Mouse (Mus musculus) MN1 (cell line): ENCODE data around the gene Tfrc.

Experiments
- DNase-seq: peaks from one replicate; pipeline ENCODE4 v3.0.0-alpha.2; 2016; ENCODE audit warnings: low spot score

The Tfrc gene

DNA sequence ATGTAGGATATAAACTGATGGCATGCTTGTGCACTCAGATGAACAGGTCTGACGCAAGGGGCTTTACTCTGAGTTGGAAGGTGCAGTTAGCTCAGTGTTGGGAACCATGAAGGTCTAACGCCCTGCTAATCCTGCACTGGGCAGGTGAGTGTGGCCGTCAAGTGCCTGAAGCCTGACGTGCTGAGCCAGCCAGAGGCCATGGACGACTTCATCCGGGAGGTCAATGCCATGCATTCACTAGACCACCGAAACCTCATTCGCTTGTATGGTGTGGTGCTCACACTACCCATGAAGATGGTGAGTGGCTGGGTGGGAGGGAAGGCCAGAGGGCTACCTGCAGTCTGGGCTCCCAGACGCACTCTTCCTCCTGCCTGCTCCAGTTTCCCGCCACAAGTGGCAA lies 60.5 kb downstream of the Tfrc start:
- DNase-seq, result no peak

GRCm38 (mm10) chr16:32670354-32671124 lies 61.8 kb downstream of the Tfrc start:
- no peak for DNase-seq

GRCm38 (mm10) chr16:32671206-32671887 lies 62.6 kb downstream of the Tfrc start:
- no peak for DNase-seq

GRCm38 (mm10) chr16:32672250-32672649 lies 63.5 kb downstream of the Tfrc start:
- DNase-seq, result no peak

DNA sequence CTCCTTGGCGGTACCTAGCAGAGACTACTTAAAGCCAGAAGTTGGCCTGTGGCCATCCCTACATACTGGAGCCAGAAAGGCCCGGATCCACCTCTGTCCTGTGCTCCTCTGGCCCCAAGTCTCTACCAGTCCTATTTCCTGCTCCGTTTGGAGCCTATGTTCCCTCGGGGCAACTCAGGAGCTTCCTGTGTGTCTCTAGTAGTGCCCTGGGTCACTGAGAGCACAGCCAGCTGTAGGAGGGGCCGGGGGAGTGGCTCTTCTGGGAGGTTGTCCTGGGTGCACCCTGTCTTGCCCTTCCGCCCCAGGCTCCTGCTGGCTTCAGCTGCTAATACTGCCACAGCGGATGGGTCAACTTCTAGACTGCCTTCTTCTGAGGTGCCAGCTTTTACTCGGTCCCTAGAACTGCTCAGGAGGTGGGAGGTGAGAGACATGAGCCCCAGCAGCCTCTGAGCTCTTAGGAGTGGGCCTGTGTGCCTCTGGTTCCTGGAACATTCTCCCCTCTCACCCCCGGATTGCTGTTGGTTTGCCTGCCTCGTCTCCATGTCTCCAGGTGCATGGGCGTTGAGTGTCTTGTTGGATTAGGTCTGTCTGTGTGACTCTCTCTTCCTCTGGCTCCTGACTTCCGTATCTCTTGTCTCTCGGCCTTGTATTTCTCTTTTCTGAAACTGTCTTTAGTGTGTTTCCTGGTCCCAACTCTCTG lies 64.3 kb downstream of the Tfrc start:
- no peak for DNase-seq

GRCm38 (mm10) chr16:32674121-32674740 lies 65.5 kb downstream of the Tfrc start:
- no peak for DNase-seq

DNA sequence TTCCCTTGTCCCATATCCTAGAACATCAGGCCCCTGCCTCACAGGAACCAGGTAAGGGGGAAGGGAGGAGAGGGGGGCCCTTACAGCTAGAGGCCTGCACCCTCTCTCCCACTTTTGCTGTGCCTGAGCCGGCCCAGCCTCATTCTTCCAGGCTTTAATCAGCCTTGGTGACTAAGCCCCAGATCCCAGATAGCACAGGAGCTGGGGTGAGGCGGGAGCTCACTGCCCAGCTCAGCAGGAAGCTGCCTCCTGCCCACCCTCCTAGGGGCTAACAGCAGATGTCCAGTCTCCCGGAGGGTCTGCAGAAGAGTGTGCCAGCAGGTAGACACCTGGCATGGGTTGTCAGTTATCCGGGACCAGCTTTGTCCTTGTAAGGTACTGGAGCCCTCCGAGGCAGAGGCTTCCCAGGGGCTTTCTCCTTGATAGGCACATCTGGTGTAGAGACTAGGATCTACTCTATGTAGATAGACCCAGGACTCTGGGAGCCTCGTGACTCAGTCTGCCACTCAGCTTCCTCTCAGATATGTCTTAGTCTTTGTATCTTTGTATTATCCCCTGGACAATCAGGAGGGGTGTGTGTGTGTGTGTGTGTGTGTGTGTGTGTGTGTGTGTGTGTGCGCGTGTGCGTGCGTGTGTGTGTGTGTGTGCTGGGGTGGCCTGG lies 68.5 kb downstream of the Tfrc start:
- DNase-seq, result peak; percentile 66

GRCm38 (mm10) chr16:32677903-32678302 lies 69.2 kb downstream of the Tfrc start:
- DNase-seq, result no peak

DNA sequence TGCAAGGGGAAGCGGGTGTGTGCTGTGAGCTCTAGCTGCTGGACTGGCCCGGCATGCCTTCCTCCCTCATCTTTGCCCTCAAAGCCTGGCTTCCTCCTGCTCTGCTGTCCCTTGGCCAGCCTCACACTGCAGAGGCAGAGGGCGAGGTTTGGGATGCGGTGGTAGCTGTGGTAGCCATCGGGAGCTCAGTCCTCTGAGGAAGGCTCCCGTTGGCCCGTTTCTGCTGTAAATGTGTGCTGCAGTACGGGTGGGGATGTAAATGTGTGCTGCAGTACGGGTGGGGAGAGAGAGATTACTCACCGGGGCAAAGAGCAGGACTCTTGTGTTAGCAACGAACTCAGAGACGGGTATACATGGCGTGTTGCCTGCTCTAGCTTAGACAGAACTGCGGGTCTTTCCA lies 70.1 kb downstream of the Tfrc start:
- DNase-seq, result no peak

DNA sequence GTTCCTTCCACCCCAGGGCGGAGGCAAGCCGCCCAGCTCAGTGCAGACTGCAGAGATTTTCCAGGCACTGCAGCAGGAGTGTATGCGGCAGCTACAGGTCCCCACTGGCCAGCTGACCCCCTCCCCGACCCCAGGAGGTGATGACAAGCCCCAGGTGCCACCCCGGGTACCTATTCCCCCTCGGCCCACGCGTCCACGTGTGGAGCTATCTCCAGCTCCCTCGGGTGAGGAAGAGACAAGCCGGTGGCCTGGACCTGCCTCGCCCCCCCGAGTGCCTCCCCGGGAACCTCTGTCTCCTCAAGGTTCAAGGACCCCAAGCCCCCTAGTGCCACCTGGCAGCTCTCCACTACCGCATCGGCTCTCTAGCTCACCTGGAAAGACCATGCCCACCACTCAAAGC lies 71.3 kb downstream of the Tfrc start:
- DNase-seq, result no peak

DNA sequence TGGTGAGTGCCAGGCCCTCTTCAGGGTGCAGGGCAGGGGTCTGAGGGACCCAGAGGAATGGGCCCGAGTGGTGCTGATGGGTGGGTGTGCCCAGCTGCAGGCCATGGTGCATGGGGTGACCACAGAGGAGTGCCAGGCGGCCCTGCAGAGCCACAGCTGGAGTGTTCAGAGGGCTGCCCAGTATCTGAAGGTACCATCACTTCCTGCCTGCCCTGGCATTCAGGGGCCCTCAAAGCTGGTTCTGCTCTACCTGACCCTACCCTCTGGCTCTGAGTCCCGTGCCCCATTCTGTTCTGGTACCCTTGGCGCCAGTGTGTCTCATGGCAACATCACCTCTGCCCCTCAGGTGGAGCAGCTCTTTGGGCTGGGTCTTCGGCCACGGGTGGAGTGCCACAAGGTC lies 72.1 kb downstream of the Tfrc start:
- DNase-seq, result no peak

GRCm38 (mm10) chr16:32682194-32682593 lies 73.5 kb downstream of the Tfrc start:
- DNase-seq, result peak; percentile 81
